Mouse (Mus musculus): ENCODE results near the gene Slc22a5.
A peak's percentile ranks its signal among the peaks of the same experiment; 100 is the strongest.
"Not testable (repeated sequence)": the region's sequence is repeated elsewhere in the genome, so short reads cannot be mapped to it uniquely, and the experiment has no call there.

Slc22a5 gene

GRCm38 (mm10) chr11:53889091-53889645 is 2.3 kb downstream of the Slc22a5 start:
- DNase-seq (ENCODE audit: low spot score in 2 of 2) = no peak

- DNase-seq (ENCODE audit: low spot score in 2 of 2) = no peak
These were observed 3.2 kb downstream of the Slc22a5 start for GRCm38 (mm10) chr11:53888242-53888641.

- DNase-seq (ENCODE audit: low spot score in 2 of 2) = no peak
These were observed 8.2 kb downstream of the Slc22a5 start for GRCm38 (mm10) chr11:53883287-53883686.

- not testable (repeated sequence) for DNase-seq (ENCODE audit: low spot score in 2 of 2)
These were observed 13.4 kb downstream of the Slc22a5 start for GRCm38 (mm10) chr11:53878096-53878495.

GRCm38 (mm10) chr11:53876488-53876887 is 15.0 kb downstream of the Slc22a5 start:
- DNase-seq (ENCODE audit: low spot score in 2 of 2) = no peak

GRCm38 (mm10) chr11:53874706-53875105 is 16.8 kb downstream of the Slc22a5 start:
- DNase-seq (ENCODE audit: low spot score in 2 of 2) = peak in 1 of 2 experiments; percentile 39

- not testable (repeated sequence) for DNase-seq (ENCODE audit: low spot score in 2 of 2)
These were observed 17.4 kb downstream of the Slc22a5 start for GRCm38 (mm10) chr11:53873909-53874704.

- no peak for DNase-seq (ENCODE audit: low spot score in 2 of 2)
These were observed 19.5 kb downstream of the Slc22a5 start for GRCm38 (mm10) chr11:53871786-53872507.

- no peak for DNase-seq (ENCODE audit: low spot score in 2 of 2)
These were observed 22.3 kb downstream of the Slc22a5 start for GRCm38 (mm10) chr11:53869172-53869571.

- DNase-seq (ENCODE audit: low spot score in 2 of 2) = not testable (repeated sequence)
These were observed 23.1 kb downstream of the Slc22a5 start for GRCm38 (mm10) chr11:53868323-53868722.

- DNase-seq (ENCODE audit: low spot score in 2 of 2) = not testable (repeated sequence)
These were observed 26.6 kb downstream of the Slc22a5 start for GRCm38 (mm10) chr11:53864724-53865310.

GRCm38 (mm10) chr11:53860944-53861343 is 30.5 kb downstream of the Slc22a5 start:
- DNase-seq (ENCODE audit: low spot score in 2 of 2) = not testable (repeated sequence)

- DNase-seq (ENCODE audit: low spot score in 2 of 2) = peak; percentile 67 to 70
These were observed 32.5 kb downstream of the Slc22a5 start, which contains the start of gene Gm12216 for GRCm38 (mm10) chr11:53858761-53859580. Gene Gm12216, minus strand, starts transcription at chr11:53859256.

GRCm38 (mm10) chr11:53858058-53858760 is 33.3 kb downstream of the Slc22a5 start:
- DNase-seq (ENCODE audit: low spot score in 2 of 2) = no peak

- no peak for DNase-seq (ENCODE audit: low spot score in 2 of 2)
These were observed 37.8 kb downstream of the Slc22a5 start for GRCm38 (mm10) chr11:53853665-53854064.

GRCm38 (mm10) chr11:53851795-53852194 is 39.7 kb downstream of the Slc22a5 start:
- peak; percentile 73 to 75 for DNase-seq (ENCODE audit: low spot score in 2 of 2)

GRCm38 (mm10) chr11:53849588-53850320 is 41.7 kb downstream of the Slc22a5 start:
- peak; percentile 78 to 79 for DNase-seq (ENCODE audit: low spot score in 2 of 2)

- peak; percentile 70 to 73 for DNase-seq (ENCODE audit: low spot score in 2 of 2)
These were observed 45.8 kb downstream of the Slc22a5 start for GRCm38 (mm10) chr11:53845680-53846079.

- no peak for DNase-seq (ENCODE audit: low spot score in 2 of 2)
These were observed 48.4 kb downstream of the Slc22a5 start for GRCm38 (mm10) chr11:53843106-53843505.

GRCm38 (mm10) chr11:53842161-53842581 is 49.3 kb downstream of the Slc22a5 start:
- no peak for DNase-seq (ENCODE audit: low spot score in 2 of 2)

Measured in natural killer cell, adult 2 months (primary cell).